Mouse (Mus musculus): Measurements from ENCODE around the gene Spaca4. TPM values are rescaled to one million over a fixed set of nuclear protein-coding genes. Genes with fewer than 3 reads are reported as not detected.

Gene Spaca4
- polyA plus RNA-seq, 1 experiment = not detected

GRCm38 (mm10) chr7:45685811-45686210 lies 39.8 kb downstream of the Spaca4 start:
- no peak overlapping the region for H3K4me3 ChIP-seq
- no peaks in the 10 kb centered on the region for H3K79me2 ChIP-seq (ENCODE audit: control insufficient read depth, insufficient read depth)
- H3K36me3 ChIP-seq (ENCODE audit: control insufficient read depth, insufficient read depth) = no peaks in the 10 kb centered on the region
- TF ChIP-seq USF1 (IDR thresholded peaks at IDR 0.05; ENCODE audit: low read depth) (no peak), MAX (IDR thresholded peaks at IDR 0.05; ENCODE audit: low read depth) (no peak), POLR2A (IDR thresholded peaks at IDR 0.05; ENCODE audit: insufficient read length, low read depth) (no peak), SRF (IDR thresholded peaks at IDR 0.05; ENCODE audit: control insufficient read depth, insufficient read length, low read depth) (no peak), E2F4 (IDR thresholded peaks at IDR 0.05; ENCODE audit: insufficient read depth) (no peak), CEBPB (IDR thresholded peaks at IDR 0.05; ENCODE audit: insufficient read depth, poor library complexity, severe bottlenecking) (no peak), REST (IDR thresholded peaks at IDR 0.05; ENCODE audit: insufficient read depth, insufficient read length) (no peak), TCF12 (IDR thresholded peaks at IDR 0.05; ENCODE audit: insufficient read depth, poor library complexity, severe bottlenecking) (no peak), TCF3 (IDR thresholded peaks at IDR 0.05; ENCODE audit: insufficient read length, low read depth) (no peak), MYOG (IDR thresholded peaks at IDR 0.05; ENCODE audit: control insufficient read depth in 1 of 3, insufficient read depth in 1 of 3, insufficient read length in 2 of 3, low read depth in 2 of 3) (no peak), POLR2AphosphoS2 (IDR thresholded peaks at IDR 0.05; ENCODE audit: insufficient read length, low read depth) (no peak), MYOD1 (IDR thresholded peaks at IDR 0.05; ENCODE audit: control insufficient read depth in 1 of 3, insufficient read length in 2 of 3, low read depth in 2 of 3) (no peak)
- no peak overlapping the region for H3ac ChIP-seq (ENCODE audit: control insufficient read depth, insufficient read length)
- no peak overlapping the region for H3K4me2 ChIP-seq (ENCODE audit: low read depth)
- H3K27me3 ChIP-seq (ENCODE audit: control insufficient read depth, insufficient read depth, insufficient read length) = no peaks in the 10 kb centered on the region

- Histone ChIP-seq H3K36me3 (ENCODE audit: control insufficient read depth, insufficient read depth) (no peaks in the 10 kb centered on the region), H3K27me3 (ENCODE audit: control insufficient read depth, insufficient read depth, insufficient read length) (no peaks in the 10 kb centered on the region), H3K79me2 (ENCODE audit: control insufficient read depth, insufficient read depth) (no peaks in the 10 kb centered on the region), H3K4me2 (ENCODE audit: low read depth) (no peak within 1 kb of the TSS), H3ac (ENCODE audit: control insufficient read depth, insufficient read length) (no peak within 1 kb of the TSS), H3K4me3 (no peak within 1 kb of the TSS)
- TF ChIP-seq REST (IDR thresholded peaks at IDR 0.05; ENCODE audit: insufficient read depth, insufficient read length) = no peak
- no peak for TF ChIP-seq TCF12 (IDR thresholded peaks at IDR 0.05; ENCODE audit: insufficient read depth, poor library complexity, severe bottlenecking)
- TF ChIP-seq E2F4 (IDR thresholded peaks at IDR 0.05; ENCODE audit: insufficient read depth) = no peak
- no peak for TF ChIP-seq POLR2A (IDR thresholded peaks at IDR 0.05; ENCODE audit: insufficient read length, low read depth)
- TF ChIP-seq MAX (IDR thresholded peaks at IDR 0.05; ENCODE audit: low read depth) = no peak
- TF ChIP-seq POLR2AphosphoS2 (IDR thresholded peaks at IDR 0.05; ENCODE audit: insufficient read length, low read depth) = no peak
- no peak for TF ChIP-seq CEBPB (IDR thresholded peaks at IDR 0.05; ENCODE audit: insufficient read depth, poor library complexity, severe bottlenecking)
Measured at GRCm38 (mm10) chr7:45683396-45684050, 42.1 kb downstream of the Spaca4 start, which contains the start of gene Ntn5. Gene Ntn5 (plus strand): TSS chr7:45684022.

- Histone ChIP-seq H3K79me2 (ENCODE audit: control insufficient read depth, insufficient read depth) (no peaks in the 10 kb centered on the region), H3K4me2 (ENCODE audit: low read depth) (peak overlapping the region; percentile 47), H3K4me3 (no peak overlapping the region), H3ac (ENCODE audit: control insufficient read depth, insufficient read length) (no peak overlapping the region), H3K27me3 (ENCODE audit: control insufficient read depth, insufficient read depth, insufficient read length) (no peaks in the 10 kb centered on the region), H3K36me3 (ENCODE audit: control insufficient read depth, insufficient read depth) (no peaks in the 10 kb centered on the region)
- TF ChIP-seq REST (IDR thresholded peaks at IDR 0.05; ENCODE audit: insufficient read depth, insufficient read length) (no peak), MYOD1 (IDR thresholded peaks at IDR 0.05; ENCODE audit: control insufficient read depth in 1 of 3, insufficient read length in 2 of 3, low read depth in 2 of 3) (no peak), POLR2AphosphoS2 (IDR thresholded peaks at IDR 0.05; ENCODE audit: insufficient read length, low read depth) (no peak), TCF3 (IDR thresholded peaks at IDR 0.05; ENCODE audit: insufficient read length, low read depth) (no peak), CEBPB (IDR thresholded peaks at IDR 0.05; ENCODE audit: insufficient read depth, poor library complexity, severe bottlenecking) (no peak), MYOG (IDR thresholded peaks at IDR 0.05; ENCODE audit: control insufficient read depth in 1 of 3, insufficient read depth in 1 of 3, insufficient read length in 2 of 3, low read depth in 2 of 3) (no peak), POLR2A (IDR thresholded peaks at IDR 0.05; ENCODE audit: insufficient read length, low read depth) (no peak), TCF12 (IDR thresholded peaks at IDR 0.05; ENCODE audit: insufficient read depth, poor library complexity, severe bottlenecking) (no peak), USF1 (IDR thresholded peaks at IDR 0.05; ENCODE audit: low read depth) (no peak), E2F4 (IDR thresholded peaks at IDR 0.05; ENCODE audit: insufficient read depth) (no peak), MAX (IDR thresholded peaks at IDR 0.05; ENCODE audit: low read depth) (no peak), SRF (IDR thresholded peaks at IDR 0.05; ENCODE audit: control insufficient read depth, insufficient read length, low read depth) (no peak)
Measured at GRCm38 (mm10) chr7:45682144-45683126, 43.2 kb downstream of the Spaca4 start.

- H3K36me3 ChIP-seq (ENCODE audit: control insufficient read depth, insufficient read depth) = no peaks in the 10 kb centered on the region
Measured at GRCm38 (mm10) chr7:45681046-45681736, 44.4 kb downstream of the Spaca4 start.

More at GRCm38 (mm10) chr7:45681046-45681736, 44.4 kb downstream of the Spaca4 start:
- Histone ChIP-seq H3ac (ENCODE audit: control insufficient read depth, insufficient read length) (no peak overlapping the region), H3K27me3 (ENCODE audit: control insufficient read depth, insufficient read depth, insufficient read length) (no peaks in the 10 kb centered on the region), H3K4me3 (no peak overlapping the region), H3K4me2 (ENCODE audit: low read depth) (no peak overlapping the region), H3K79me2 (ENCODE audit: control insufficient read depth, insufficient read depth) (no peaks in the 10 kb centered on the region)
- TF ChIP-seq REST (IDR thresholded peaks at IDR 0.05; ENCODE audit: insufficient read depth, insufficient read length) (no peak), SRF (IDR thresholded peaks at IDR 0.05; ENCODE audit: control insufficient read depth, insufficient read length, low read depth) (no peak), MYOD1 (IDR thresholded peaks at IDR 0.05; ENCODE audit: control insufficient read depth in 1 of 3, insufficient read length in 2 of 3, low read depth in 2 of 3) (peak in 1 of 3 experiments; percentile 39)

Data from myocyte (in vitro differentiated cells).